Mouse (Mus musculus) CH12.LX (cell line): ENCODE data around the gene Cldn13.

Experiments
- CHD1 ChIP-seq: IDR thresholded peaks from 2 replicates; pipeline ENCODE4 v1.6.1; 2012; ENCODE audit warnings: low read depth, low read length, improper control_type of control experiment, inconsistent platforms
- CHD2 ChIP-seq: IDR thresholded peaks from 2 replicates; pipeline ENCODE4 v1.6.1; 2011; ENCODE audit warnings: low read length, improper control_type of control experiment
- EP300 ChIP-seq: IDR thresholded peaks from 2 replicates; pipeline ENCODE4 v1.6.1; 2011; ENCODE audit warnings: low read length, improper control_type of control experiment
- POLR2A ChIP-seq: IDR thresholded peaks from 2 replicates; pipeline ENCODE4 v1.6.1; 2011; ENCODE audit warnings: low read depth, mild to moderate bottlenecking, improper control_type of control experiment, low read length
- TCF12 ChIP-seq: IDR thresholded peaks from 2 replicates; pipeline ENCODE4 v1.6.1; 2014; ENCODE audit warnings: low read depth, mild to moderate bottlenecking, inconsistent platforms, low read length, improper control_type of control experiment
- USF1 ChIP-seq: IDR thresholded peaks from 2 replicates; pipeline ENCODE4 v1.6.1; 2014; ENCODE audit warnings: low read depth, mild to moderate bottlenecking, inconsistent platforms, low read length, improper control_type of control experiment

DNA sequence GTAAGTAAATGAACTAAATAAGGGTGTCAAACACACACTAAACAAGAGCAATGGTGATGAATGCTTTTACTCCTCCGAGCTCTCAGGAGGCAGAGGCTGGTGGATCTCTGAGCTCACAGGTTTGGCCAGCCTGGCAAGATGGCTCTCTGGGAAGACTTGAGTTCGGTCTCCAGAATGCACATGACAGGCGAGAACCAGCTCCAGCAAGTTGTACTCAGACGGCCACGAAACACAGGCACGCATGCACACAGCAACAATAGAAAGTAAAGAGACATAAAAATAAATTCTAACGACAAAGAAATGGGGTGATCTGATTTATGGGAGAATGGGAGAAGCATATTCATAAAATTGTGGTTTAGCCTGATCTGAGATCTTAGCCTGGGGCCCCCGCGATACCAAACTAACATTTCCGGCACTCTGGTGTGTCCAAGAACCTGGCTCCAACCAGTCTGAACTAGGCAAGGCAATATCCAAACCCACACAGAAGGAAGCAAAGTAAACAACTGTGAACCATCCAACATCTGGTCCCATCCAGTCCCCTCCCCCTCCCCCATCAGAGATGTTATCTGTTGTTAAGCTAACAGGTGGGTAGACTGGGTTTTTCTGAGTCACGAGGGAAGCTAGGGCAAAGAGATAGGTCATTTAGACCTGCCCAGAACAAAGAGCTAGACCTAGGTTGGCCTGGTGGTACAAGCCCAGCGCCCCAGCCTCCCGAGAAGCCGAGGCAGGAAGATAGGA, 26.3 kb upstream of the Cldn13 start:
- no peak for TF ChIP-seq USF1
- no peak for TF ChIP-seq CHD2
- no peak for TF ChIP-seq TCF12
- no peak for TF ChIP-seq CHD1
- no peak for TF ChIP-seq EP300
- no peak for TF ChIP-seq POLR2A
